Mouse (Mus musculus): Measurements from ENCODE around the gene Dnah5.

- TF ChIP-seq CTCF (IDR thresholded peaks at IDR 0.05; ENCODE audit: borderline replicate concordance, extremely low read depth, insufficient read depth, insufficient read length) (no peak), POLR2A (IDR thresholded peaks at IDR 0.05; ENCODE audit: borderline replicate concordance, extremely low read depth, insufficient read depth, insufficient read length, poor library complexity, severe bottlenecking) (no peak)
These were observed 24.0 kb upstream of the Dnah5 start for GRCm38 (mm10) chr15:28179556-28179955.

All from brain, embryonic 14.5 days (tissue).